Mouse (Mus musculus): ENCODE measurements at regions not wholly inside any gene's neighbourhood (a gene's known extent, or its start where the extent isn't known, plus 50 kb on each side); places are given as distances from the start of the nearest gene placed in this dataset.

DNA sequence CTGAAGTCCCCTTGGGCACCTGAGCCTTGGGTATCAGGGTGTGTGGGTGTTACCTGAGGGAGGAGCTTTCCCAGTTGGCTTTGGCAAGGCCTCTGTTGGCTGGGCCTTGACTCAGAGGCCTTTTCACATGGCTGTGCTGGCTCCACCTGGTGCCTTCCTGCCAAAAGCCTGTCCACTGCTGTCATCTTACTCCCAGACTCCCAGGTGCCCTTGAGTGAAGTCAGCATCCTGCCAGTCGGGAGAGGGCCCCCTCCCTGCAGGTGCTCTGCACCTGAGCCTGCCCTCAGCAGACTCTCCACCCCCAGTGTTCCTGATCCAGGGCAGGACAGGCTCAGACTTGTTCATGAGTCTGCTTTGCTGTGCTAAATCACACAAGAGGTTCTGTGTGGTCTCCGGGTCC lies 99.2 kb upstream of the Lgalsl start:
- no peak for TF ChIP-seq CTCF (IDR thresholded peaks at IDR 0.05; ENCODE audit: insufficient read depth, low read depth, low read length)
- TF ChIP-seq POLR2A (IDR thresholded peaks at IDR 0.05; ENCODE audit: insufficient read depth, low read depth, low read length) = no peak

All from olfactory bulb, adult 2 months (tissue).